Mouse (Mus musculus): Measurements from ENCODE around the gene Sult1b1.
"Not testable (repeated sequence)": the region's sequence is repeated elsewhere in the genome, so short reads cannot be mapped to it uniquely, and the experiment has no call there.

The Sult1b1 gene

DNA sequence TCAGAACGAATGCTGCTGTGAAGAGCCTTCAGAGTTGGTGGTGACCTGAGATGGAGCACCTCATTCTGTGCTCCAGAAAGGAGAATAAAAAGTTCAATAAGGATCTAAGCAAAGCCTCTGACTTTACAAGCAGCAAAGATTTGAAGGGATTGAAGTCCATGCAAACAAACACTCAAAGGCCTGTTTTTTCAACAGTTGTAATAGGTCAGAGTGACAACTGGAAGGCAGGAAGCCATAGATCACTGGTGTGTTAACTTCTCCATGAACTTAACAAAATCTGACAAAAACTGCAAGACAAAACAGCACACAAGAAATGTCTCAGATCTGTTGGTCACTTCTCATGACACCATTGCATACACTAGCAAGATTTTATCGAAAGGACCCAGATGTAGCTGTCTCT, at the start of gene Sult1b1:
Gene Sult1b1, minus strand, starts transcription at position 85 of the 400 bp plus-strand sequence.
- DNase-seq (ENCODE audit: low read depth, low spot score): no peak

DNA sequence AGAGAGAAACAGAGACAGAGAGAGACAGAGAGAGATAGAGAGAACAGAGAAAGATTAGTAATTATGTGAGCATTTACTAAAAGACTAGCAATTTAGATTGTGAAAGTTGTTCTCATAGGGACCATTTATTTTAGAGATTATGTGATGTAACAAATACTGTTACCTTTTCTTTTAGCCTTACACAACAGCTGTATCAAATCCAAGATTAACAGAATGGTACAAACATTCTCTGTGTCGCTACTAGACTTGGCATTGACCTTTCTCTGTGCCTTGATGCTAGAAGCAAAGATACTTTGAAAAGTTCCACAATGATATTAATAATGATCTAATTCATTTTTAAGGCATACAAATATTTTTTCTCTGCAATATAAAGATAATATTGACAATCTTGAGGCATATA, 42.4 kb upstream of the Sult1b1 start:
- DNase-seq (ENCODE audit: low read depth, low spot score): no peak

DNA sequence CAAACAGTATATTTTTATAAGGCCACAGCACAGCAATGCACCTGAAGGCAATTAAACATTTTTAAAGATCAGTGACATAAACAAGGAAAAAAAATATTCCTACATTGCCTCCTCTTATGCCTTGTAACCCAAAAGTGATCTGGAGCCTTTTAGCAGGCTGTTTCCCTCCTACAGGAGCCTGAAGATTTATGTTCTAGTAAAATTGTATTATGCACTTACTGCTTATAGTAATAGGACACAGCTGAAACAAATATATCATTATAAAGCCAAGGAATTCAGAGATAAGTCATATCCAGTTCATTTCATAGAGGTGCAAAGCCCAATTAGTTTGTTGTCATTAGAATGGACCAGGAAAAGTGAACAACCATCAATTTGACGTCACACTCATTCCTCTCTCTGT, 36.2 kb upstream of the Sult1b1 start:
- no peak for DNase-seq (ENCODE audit: low read depth, low spot score)

GRCm38 (mm10) chr5:87573490-87573889, 35.5 kb upstream of the Sult1b1 start:
- DNase-seq (ENCODE audit: low read depth, low spot score): peak; percentile 7

DNA sequence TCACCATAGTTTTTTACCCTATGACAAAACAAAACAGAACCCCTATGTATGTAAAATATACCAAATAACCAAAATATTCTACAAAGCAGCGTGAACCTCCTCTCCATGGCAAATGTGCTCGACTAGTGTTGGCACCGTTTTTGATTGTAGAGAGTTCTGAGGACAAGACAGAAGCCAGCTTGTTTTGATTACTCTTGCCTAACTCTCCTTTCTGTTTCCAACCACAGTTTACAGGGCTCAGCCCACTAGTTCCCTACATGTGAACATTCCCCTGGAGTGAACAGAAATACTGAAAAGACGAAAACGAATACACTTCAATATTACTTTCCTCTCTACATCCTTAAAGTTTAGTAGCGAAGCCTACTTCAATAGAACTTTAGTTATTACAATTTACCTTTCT, 34.8 kb upstream of the Sult1b1 start:
- DNase-seq (ENCODE audit: low read depth, low spot score): no peak

- DNase-seq (ENCODE audit: low read depth, low spot score): no peak
These were observed 30.9 kb upstream of the Sult1b1 start, which contains the start of gene Sult1d1 for GRCm38 (mm10) chr5:87568845-87569244. Sult1d1 (minus strand) TSS chr5:87569027.

DNA sequence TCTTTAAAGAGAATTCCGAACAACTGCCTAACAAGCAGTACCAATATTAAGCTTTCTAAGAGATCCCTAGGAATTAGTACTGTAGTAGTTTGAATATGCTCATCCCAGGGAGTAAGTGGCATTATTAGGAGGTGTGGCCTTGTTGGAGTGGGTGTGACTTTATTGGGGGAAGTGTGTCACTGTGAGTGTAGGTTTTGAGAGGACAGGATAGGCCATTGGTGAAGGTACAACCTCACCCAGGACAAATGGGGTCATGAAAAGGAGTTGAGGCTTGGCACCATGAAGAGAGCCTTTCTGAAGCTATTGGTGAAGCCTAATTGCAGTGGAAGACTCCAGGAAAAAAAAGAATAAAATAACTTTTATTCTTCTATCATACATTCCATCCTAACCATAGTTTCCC, 29.3 kb upstream of the Sult1b1 start:
- no peak for DNase-seq (ENCODE audit: low read depth, low spot score)

- no peak for DNase-seq (ENCODE audit: low read depth, low spot score)
These were observed 25.0 kb upstream of the Sult1b1 start for GRCm38 (mm10) chr5:87562966-87563365.

DNA sequence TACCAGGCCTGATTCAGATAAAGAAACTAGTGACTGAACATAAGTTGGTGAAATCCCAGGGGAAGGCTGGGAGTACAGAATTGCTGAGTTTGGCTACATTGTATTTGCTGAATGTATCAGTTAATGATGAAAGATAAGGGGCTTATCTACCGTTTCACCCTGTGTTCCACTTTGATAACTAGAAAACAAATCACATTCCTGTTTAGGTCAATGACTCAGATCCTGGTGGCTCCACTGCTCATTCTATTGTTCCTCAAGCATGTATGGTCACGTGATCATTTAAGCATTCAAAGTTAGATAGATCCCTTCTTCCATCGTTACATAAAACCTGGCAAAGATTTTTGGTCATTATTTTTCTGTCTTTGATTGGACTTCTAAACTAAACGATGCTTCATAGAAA, 24.5 kb upstream of the Sult1b1 start:
- no peak for DNase-seq (ENCODE audit: low read depth, low spot score)

GRCm38 (mm10) chr5:87560145-87560544, 22.1 kb upstream of the Sult1b1 start:
- DNase-seq (ENCODE audit: low read depth, low spot score): no peak

DNA sequence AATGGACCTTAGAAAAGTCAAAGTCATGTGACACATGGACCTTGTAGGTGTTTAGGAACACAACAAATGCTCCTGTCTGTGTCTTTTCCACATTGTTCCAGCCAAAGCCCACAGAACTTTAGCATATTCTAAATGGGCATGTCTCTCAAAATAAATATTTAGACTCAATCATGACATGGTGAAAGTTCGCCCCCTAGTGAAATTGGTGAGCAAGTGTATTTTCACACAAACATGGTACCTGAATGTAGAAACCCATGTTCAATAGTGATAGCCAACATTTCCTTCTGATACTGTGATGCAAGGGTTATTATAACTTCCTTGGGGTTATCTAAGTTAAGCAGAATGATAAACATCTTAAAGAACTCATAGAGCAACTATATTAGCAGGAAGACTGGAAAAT, 12.9 kb upstream of the Sult1b1 start:
- DNase-seq (ENCODE audit: low read depth, low spot score): no peak

DNA sequence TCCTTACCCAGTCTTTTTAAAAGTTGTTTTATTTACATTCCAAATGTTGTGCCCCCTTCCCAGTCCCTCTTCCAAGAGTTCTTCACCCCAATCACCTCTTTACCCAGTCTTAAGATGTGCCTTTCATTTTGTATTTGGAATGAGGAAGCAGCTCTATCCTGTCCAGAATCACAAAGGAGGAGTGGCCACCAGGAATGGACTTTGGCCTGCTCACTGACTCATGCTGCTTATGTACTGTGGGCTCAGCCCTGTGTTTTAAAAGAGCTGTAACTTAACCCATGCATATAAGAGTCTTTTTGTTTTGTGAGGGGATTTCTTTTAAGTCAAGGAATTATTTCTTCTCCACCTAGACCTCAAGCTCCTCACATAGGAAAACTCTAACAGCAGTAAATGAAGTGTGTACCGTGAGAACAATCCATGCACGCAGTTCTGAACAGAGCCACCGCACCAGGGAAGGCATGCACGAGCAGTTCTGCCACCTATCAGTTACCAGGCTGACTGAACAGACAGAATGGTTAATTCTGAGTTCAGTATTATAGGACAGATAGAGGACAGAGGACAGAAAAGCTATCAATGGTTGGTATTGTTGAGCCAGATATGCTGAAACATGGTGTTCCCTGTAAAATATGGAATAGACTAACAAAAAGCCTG, 1.9 kb downstream of the Sult1b1 start:
- no peak for DNase-seq (ENCODE audit: low read depth, low spot score)

- DNase-seq (ENCODE audit: low read depth, low spot score): no peak
These were observed 5.7 kb downstream of the Sult1b1 start for GRCm38 (mm10) chr5:87532288-87532687.

- DNase-seq (ENCODE audit: low read depth, low spot score): not testable (repeated sequence)
These were observed 14.4 kb downstream of the Sult1b1 start for GRCm38 (mm10) chr5:87523561-87523960.

GRCm38 (mm10) chr5:87505776-87506458, 32.1 kb downstream of the Sult1b1 start:
- DNase-seq (ENCODE audit: low read depth, low spot score): no peak

GRCm38 (mm10) chr5:87502687-87503086, 35.3 kb downstream of the Sult1b1 start:
- DNase-seq (ENCODE audit: low read depth, low spot score): no peak

- no peak for DNase-seq (ENCODE audit: low read depth, low spot score)
These were observed 38.7 kb downstream of the Sult1b1 start for GRCm38 (mm10) chr5:87499341-87499740.

DNA sequence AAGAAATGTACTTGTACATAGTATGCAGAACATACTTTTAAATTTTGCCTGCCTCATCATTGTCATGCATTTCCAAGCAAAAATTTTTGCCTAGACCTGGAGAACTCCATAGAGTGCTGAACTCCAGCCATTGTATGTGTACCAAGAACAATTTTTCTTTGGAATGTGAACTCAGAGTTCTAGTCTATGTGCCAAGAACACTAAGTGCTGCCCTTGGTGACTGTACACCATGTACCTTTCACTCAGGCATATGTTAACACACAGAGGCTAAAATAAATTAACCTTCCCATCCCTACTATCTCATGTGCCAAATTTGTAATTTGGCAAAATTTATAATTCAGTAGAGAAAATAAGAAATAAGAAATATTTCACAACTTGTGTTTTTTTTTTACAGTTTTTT, 39.1 kb downstream of the Sult1b1 start:
- no peak for DNase-seq (ENCODE audit: low read depth, low spot score)

DNA sequence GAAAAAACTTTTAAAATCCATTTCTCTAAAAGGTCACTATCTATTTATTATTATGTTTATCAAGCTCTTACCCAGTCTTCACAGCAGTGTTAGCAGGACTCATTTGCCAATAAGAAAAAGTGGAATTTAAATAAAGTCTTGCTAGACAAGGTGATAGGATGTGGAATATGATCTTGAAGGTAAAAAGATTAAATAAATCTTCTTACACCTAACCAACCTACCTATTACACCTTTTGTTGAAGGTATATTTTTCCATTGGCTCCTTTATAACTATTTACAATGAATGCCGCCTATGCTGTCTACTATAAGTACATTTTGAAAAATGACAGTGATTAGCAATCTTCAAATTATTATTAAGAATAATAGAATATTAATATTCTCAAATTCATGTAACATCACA, 47.2 kb downstream of the Sult1b1 start, which contains the start of gene Ugt2a1:
Gene Ugt2a1, minus strand, starts transcription at position 101 of the 400 bp plus-strand sequence.
- DNase-seq (ENCODE audit: low read depth, low spot score): no peak

- not testable (repeated sequence) for DNase-seq (ENCODE audit: low read depth, low spot score)
These were observed 51.3 kb downstream of the Sult1b1 start, which contains the start of gene Gm43638 for GRCm38 (mm10) chr5:87486706-87487105. Gm43638 (minus strand) TSS chr5:87486806.

- no peak for DNase-seq (ENCODE audit: low read depth, low spot score)
These were observed 55.8 kb downstream of the Sult1b1 start, which contains the start of gene Ugt2a2 for GRCm38 (mm10) chr5:87482160-87482559. Ugt2a2 (minus strand) TSS chr5:87482260.
